Mouse (Mus musculus) right cerebral cortex, postnatal 36 days (tissue): ENCODE measurements at regions not wholly inside any gene's neighbourhood (a gene's known extent, or its start where the extent isn't known, plus 50 kb on each side); places are given as distances from the start of the nearest gene placed in this dataset.
"Not testable (repeated sequence)": the region's sequence is repeated elsewhere in the genome, so short reads cannot be mapped to it uniquely, and the experiment has no call there.

Experiments used
- DNase-seq, 2 experiments: peaks; one replicate each; pipeline ENCODE4 v3.0.0; 2022; ENCODE audit warnings: low spot score in 2 of 2, mixed read lengths in 1 of 2

DNA sequence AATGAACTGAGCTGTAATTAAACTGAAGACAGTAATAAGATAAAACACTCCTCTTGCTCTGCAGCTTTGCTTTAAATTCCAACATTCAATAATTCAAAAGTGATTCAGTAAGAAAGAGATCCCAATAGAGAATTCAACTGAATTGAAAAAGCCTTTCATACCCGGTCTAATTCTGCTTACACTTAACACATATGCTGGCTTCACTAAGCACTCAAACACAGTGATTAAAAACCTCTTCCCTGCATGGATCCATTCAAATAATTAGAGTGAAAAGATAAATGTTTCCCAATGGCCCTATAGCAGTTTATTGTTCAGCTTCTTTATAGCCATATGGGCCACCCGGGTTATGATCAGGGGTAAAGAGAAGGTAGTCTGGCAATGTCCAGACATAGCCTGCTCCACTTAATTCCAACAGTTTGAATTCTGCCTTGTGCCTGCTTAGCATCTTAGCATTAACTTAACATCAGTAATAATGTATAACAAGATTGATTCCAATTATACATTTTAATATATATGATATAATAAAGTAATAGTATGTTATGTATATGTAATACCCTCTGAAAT is 659.9 kb upstream of the Kcnd2 start:
- no peak for DNase-seq

- DNase-seq = no peak
Observed at GRCm38 (mm10) chr6:20572621-20573020, 642.7 kb upstream of the Kcnd2 start.

DNA sequence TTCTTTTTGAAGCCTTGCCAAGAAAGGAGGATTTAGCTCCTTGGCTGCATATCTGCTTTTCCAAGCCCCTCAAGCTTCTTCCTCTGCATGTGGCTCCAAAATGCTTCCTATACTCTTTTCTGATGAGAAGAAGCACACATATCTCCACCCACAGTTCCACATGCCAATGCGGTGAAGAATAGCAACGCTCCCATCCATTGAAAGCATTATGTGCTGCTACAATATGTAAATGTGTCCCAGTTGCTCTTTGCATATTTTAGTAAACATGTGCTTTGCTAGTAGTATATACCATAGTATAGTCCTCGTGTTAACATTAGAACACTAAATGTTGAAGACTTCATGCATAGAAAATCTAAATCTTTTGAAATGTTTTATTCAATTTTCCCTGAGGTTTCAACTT is 640.6 kb upstream of the Kcnd2 start:
- DNase-seq = no peak

- DNase-seq = no peak
Observed at GRCm38 (mm10) chr6:20598783-20599182, 616.5 kb upstream of the Kcnd2 start.

GRCm38 (mm10) chr6:20604170-20604569 is 611.1 kb upstream of the Kcnd2 start:
- peak in 1 of 2 experiments; percentile 8 for DNase-seq

DNA sequence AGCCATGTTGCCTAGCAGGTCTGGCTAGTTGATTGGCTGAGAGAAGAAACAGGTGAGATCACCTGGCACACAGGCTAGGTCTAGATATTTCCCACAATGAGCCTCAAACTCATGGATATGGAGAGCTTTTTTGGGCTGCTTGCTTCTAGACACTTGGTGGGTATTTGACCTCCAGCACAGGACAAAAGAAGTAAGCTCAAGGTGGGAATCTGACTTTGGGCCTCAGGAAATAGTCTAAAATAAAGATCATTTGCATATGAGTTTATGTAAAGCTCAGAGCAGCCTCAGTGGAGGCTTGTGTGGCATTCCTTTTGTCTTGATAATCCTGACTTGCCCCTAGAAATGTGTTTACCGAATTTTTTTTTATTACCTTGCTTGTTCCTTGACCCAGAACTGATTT is 594.8 kb upstream of the Kcnd2 start:
- no peak for DNase-seq

DNA sequence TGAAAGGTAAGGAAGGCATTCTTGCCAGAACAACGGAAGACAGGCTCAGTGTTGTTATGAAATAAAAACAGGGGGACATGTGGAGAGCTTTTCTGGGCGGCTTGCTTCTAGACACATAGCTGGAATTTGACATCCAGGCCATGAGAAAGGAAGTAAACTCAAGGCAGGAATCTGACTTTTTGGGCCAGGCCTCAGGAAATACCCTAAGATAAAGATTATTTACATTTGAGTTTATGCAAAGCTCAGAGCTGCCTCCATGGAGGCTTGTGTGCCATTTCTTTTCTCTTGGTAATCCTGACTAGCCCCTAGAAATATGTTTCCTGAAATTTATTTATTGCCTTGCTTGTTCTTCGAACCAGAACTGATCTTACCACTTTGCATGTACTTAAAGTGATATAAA is 588.9 kb upstream of the Kcnd2 start:
- no peak for DNase-seq

DNA sequence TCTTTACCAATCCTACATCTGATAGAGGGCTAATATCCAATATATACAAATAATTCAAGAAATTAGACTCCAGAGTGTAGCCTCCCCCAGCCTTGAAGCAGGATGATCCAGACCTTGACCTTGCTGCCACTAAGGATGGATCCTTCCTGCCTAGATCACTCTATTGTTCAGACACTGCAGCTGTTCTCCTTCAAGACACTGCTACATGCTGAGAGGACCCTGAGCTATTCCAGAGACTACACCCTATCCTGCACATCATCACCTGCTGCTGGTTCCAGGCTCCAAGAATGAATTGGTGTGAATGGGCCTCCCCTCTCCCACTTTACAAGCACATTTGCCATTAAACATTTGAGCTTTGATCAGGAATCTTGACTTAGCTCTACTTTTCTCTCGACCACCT is 588.2 kb upstream of the Kcnd2 start:
- DNase-seq = no peak

DNA sequence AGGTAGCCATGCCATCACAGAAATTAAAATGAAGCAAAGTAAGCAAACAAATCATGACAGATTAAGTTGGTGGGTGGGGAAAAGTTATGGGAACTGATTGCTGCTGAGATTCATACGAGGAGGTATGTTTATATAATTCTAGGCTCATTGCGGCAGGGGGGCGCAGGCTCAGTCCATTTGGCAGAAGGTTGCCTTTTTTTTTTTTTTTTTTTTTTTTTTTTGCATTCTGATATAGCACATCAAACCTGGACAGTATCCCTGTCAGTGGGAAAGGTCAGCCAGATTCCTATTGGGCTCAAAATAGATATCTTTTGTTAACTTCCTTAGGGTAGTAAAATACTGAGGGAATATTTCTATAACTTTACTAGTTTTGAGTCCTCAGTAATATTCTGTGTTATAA is 575.0 kb upstream of the Kcnd2 start:
- DNase-seq = no peak

DNA sequence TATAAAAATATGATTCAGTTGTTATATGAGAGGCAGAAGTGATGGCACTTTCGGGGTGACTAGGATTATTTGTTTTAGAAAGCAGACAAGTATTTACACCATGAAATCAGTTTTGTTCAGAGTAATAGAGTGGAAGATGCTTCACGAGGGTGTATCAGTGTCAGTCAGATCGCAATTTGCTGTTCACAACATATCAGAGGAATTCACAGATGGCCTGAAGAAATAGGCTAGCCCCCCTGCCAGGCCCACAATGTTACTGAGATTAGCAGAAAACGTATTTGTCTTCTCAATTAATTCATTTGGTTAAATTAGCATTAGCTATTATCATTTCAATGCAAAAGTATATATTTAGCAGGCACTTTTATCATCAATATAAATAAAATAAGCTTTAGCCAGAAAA is 573.9 kb upstream of the Kcnd2 start:
- no peak for DNase-seq

DNA sequence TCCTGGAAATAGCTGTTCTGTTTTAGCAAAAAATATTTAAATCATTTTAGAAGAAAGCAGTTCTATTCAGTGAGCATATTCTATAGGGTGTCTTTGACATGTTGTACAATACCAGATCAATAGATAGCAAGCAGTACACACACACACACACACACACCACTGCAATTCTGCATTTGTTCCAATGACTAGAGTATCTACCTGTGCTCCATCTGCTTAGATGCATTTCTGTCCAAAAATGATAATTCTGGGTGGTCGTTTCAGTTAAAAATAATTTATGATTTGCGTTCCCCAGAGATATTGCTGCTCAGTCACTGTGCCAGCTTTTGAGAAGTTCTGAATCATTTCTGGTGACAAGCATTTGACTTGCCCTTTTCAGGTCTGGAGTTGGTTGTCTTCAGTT is 573.5 kb upstream of the Kcnd2 start:
- DNase-seq = no peak

DNA sequence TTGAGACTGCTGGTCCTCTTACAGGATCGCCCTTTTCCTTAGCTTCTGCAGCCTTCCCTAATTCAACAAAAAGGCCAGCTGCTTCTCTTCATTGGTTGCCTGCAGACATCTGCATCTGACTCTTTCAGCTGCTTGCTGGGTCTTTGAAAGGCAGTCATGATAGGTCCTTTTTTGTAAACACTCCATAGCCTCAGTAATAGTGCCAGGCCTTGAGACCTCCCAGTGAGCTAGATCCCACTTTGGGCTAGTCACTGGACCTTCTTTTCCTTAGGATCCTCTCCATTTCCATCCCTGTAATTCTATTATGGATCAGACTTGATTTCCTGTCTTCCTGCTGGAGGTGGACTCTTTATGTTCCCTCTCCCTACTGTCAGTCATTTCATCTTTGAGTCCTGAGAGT is 558.3 kb upstream of the Kcnd2 start:
- DNase-seq = no peak

DNA sequence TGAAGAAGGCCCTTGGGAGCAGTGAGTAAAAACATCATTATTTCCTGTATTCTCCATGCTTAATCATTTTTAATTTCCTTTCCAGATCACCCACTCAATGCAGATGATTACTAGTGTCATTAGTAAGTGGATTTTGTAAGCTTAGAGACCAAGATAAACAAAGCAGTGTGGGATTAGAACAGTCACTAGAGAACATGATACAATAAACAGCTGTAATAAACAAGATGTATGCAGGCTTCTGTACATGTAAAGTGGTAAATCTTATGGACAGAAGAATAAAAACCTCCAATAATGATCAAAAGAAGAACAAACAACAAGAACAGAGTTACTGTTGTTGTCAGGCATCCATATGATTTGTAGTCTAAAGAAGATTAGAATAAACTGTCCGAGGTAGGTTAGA is 542.1 kb upstream of the Kcnd2 start:
- DNase-seq = no peak

- not testable (repeated sequence) for DNase-seq
Observed at GRCm38 (mm10) chr6:20686447-20687238, 528.7 kb upstream of the Kcnd2 start.

- not testable (repeated sequence) for DNase-seq
Observed at GRCm38 (mm10) chr6:20687239-20687575, 528.1 kb upstream of the Kcnd2 start.

DNA sequence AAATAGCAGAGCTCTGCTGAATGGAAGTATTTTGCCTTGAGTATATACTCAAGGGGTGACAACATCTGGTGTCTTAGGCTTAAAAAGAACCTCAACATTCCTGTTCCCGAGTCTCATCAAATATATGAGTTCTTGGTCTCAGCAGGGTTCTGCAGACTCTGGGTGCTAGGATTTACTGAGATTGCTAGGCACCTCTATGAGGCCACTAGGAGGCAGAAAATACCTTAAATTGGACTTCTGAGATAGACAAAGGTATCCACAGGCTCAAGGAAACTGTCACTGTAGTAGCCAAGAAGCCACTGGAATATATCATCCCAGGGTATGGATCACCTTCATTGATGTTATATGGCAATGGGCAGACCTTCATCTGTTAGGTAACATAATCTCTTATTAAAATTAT is 489.4 kb upstream of the Kcnd2 start:
- DNase-seq = no peak

GRCm38 (mm10) chr6:20739095-20739494 is 476.2 kb upstream of the Kcnd2 start:
- no peak for DNase-seq

DNA sequence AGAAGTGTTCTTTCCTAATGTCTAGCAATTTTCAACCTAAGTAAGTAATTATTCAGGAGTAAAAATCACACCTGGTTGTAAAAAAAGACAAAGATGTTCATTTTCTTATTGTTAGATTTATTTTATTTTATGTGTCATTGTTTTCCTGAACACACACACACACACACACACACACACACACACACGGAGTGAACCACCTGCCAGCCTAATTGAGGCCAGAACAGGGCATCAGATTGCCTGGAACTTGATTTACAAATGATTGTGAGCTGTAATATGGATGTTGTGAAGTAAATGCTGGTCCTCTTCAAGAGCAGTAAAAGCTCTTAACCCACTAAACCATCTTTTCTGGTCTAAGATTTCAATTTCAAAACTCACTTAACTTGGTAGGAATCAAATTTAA is 474.9 kb upstream of the Kcnd2 start:
- no peak for DNase-seq

GRCm38 (mm10) chr6:20741240-20741639 is 474.1 kb upstream of the Kcnd2 start:
- no peak for DNase-seq

GRCm38 (mm10) chr6:20757240-20757639 is 458.1 kb upstream of the Kcnd2 start:
- DNase-seq = no peak

GRCm38 (mm10) chr6:20761300-20761699 is 454.0 kb upstream of the Kcnd2 start:
- DNase-seq = no peak

GRCm38 (mm10) chr6:20775872-20776271 is 439.4 kb upstream of the Kcnd2 start:
- DNase-seq = no peak
